Mouse (Mus musculus): Measurements from ENCODE around the gene Grifin. TPM values are rescaled to one million over a fixed set of nuclear protein-coding genes. Genes with fewer than 3 reads are reported as not detected.

Grifin gene
- polyA plus RNA-seq, 1 experiment from 2014 or later: not detected

Other genes with a start within 250 kb of the Grifin start
- gene Mad1l1, start 243.5 kb downstream of the Grifin start, polyA plus RNA-seq (2014; fragmentation: Nextera tagmentation; extraction: Ambion mirVana): 28.3 and 28.8 TPM in 2 replicates
- gene Nudt1, start 243.4 kb downstream of the Grifin start, polyA plus RNA-seq (2014; fragmentation: Nextera tagmentation; extraction: Ambion mirVana): 19.2 and 26.5 TPM in 2 replicates
- 21.3 and 24.3 TPM in 2 replicates for gene Mrm2, start 233.2 kb downstream of the Grifin start, polyA plus RNA-seq (2014; fragmentation: Nextera tagmentation; extraction: Ambion mirVana)
- 14.2 and 15.9 TPM in 2 replicates for gene Snx8, start 175.8 kb downstream of the Grifin start, polyA plus RNA-seq (2014; fragmentation: Nextera tagmentation; extraction: Ambion mirVana)
- gene Eif3b, start 145.7 kb downstream of the Grifin start, polyA plus RNA-seq (2014; fragmentation: Nextera tagmentation; extraction: Ambion mirVana): 93.6 and 112 TPM in 2 replicates
- not detected in 2 replicates for gene Gm4869, start 119.4 kb downstream of the Grifin start, polyA plus RNA-seq (2014; fragmentation: Nextera tagmentation; extraction: Ambion mirVana)
- 22.9 and 23.4 TPM in 2 replicates for gene Chst12, start 59.5 kb downstream of the Grifin start, polyA plus RNA-seq (2014; fragmentation: Nextera tagmentation; extraction: Ambion mirVana)
- gene Lfng, start 42.2 kb upstream of the Grifin start, polyA plus RNA-seq (2014; fragmentation: Nextera tagmentation; extraction: Ambion mirVana): 25.7 and 30.1 TPM in 2 replicates
- 95.0 and 98.9 TPM in 2 replicates for gene Ttyh3, start 84.0 kb upstream of the Grifin start, polyA plus RNA-seq (2014; fragmentation: Nextera tagmentation; extraction: Ambion mirVana)
- gene Iqce, start 137.3 kb upstream of the Grifin start, polyA plus RNA-seq (2014; fragmentation: Nextera tagmentation; extraction: Ambion mirVana): 20.3 and 22.5 TPM in 2 replicates
- 19.1 and 19.8 TPM in 2 replicates for gene Brat1, start 139.9 kb upstream of the Grifin start, polyA plus RNA-seq (2014; fragmentation: Nextera tagmentation; extraction: Ambion mirVana)
- gene Amz1, start 159.1 kb upstream of the Grifin start, polyA plus RNA-seq (2014; fragmentation: Nextera tagmentation; extraction: Ambion mirVana): 3.7 and 3.9 TPM in 2 replicates